Mouse (Mus musculus) heart, embryonic 12.5 days (tissue): ENCODE measurements around the gene Shld2. TPM values are rescaled to one million over a fixed set of nuclear protein-coding genes. Genes with fewer than 3 reads are reported as not detected.

ENCODE experiments used
- ATAC-seq: fragments of 200-750 bp; cut with Nextera tagmentation; 2 replicates; pipeline ENCODE4 v1.8.0; 2017; ENCODE audit warnings: moderate TSS enrichment, moderate library complexity; ENCODE audit not compliant: insufficient number of reproducible peaks, low FRiP score
- H3K27ac ChIP-seq: fragments of 300-500 bp; sonication (generic); 2 replicates; pipeline ENCODE4 v1.5.1; 2016; ENCODE audit warnings: mild to moderate bottlenecking, moderate library complexity; ENCODE audit not compliant: poor library complexity, severe bottlenecking
- H3K27me3 ChIP-seq: fragments of 300-500 bp; sonication (generic); replicated peaks from 2 replicates; pipeline ENCODE4 v1.6.1; 2016; ENCODE audit warnings: mild to moderate bottlenecking, moderate library complexity
- H3K36me3 ChIP-seq: fragments of 300-500 bp; sonication (generic); 2 replicates; pipeline ENCODE4 v1.6.1; 2016; ENCODE audit warnings: mild to moderate bottlenecking, moderate library complexity
- H3K4me1 ChIP-seq: fragments of 300-500 bp; sonication (generic); replicated peaks from 2 replicates; pipeline ENCODE4 v1.6.1; 2016; ENCODE audit warnings: mild to moderate bottlenecking
- H3K4me2 ChIP-seq: fragments of 300-500 bp; sonication (generic); 2 replicates; pipeline ENCODE4 v1.6.1; 2016; ENCODE audit warnings: mild to moderate bottlenecking, moderate library complexity
- H3K4me3 ChIP-seq: fragments of 300-500 bp; sonication (generic); 2 replicates; pipeline ENCODE4 v1.5.1; 2016; ENCODE audit warnings: mild to moderate bottlenecking
- H3K9ac ChIP-seq: fragments of 300-500 bp; sonication (generic); 2 replicates; pipeline ENCODE4 v1.6.1; 2016; ENCODE audit warnings: mild to moderate bottlenecking, moderate library complexity
- H3K9me3 ChIP-seq: fragments of 300-500 bp; sonication (generic); replicated peaks from 2 replicates; pipeline ENCODE4 v1.6.1; 2016; ENCODE audit warnings: mild to moderate bottlenecking, moderate library complexity
- WGBS: fragments of 180-500 bp; shearing (Covaris S2); methylation state at CpG from one replicate; pipeline ENCODE4 v1.1.7; 2016; 5-methylcytosine and 5-hydroxymethylcytosine counted together
- polyA plus RNA-seq: library from polyadenylated mRNA; unstranded; fragments of >200 nt; fragmentation: Nextera tagmentation; extraction: Ambion mirVana; gene quantifications from 2 replicates; pipeline ENCODE4 v1.2.1, GENCODE M21; 2016

The Shld2 gene
- polyA plus RNA-seq, 1 experiment from 2014 or later, result 7.8 TPM

- H3K27me3 ChIP-seq, result no peaks in the 10 kb centered on the region
- no peak for ATAC-seq
- no peak overlapping the region for H3K9ac ChIP-seq
- no peak overlapping the region for H3K27ac ChIP-seq
- no peak overlapping the region for H3K4me3 ChIP-seq
- whole genome bisulfite sequencing, result 37% methylated on average over 5 of the region's 5 CpGs
- H3K4me2 ChIP-seq, result no peak overlapping the region
- H3K4me1 ChIP-seq, result peaks cover 18% of the 10 kb centered on the region
- H3K9me3 ChIP-seq, result no peaks in the 10 kb centered on the region
- H3K36me3 ChIP-seq, result peaks cover 4% of the 10 kb centered on the region
These were observed 7.0 kb downstream of the Shld2 start for GRCm38 (mm10) chr14:34303265-34303680.

GRCm38 (mm10) chr14:34302681-34303242, 7.5 kb downstream of the Shld2 start:
- ATAC-seq, result no peak
- peaks cover 19% of the 10 kb centered on the region for H3K4me1 ChIP-seq
- no peak overlapping the region for H3K27ac ChIP-seq
- H3K4me2 ChIP-seq, result no peak overlapping the region
- H3K27me3 ChIP-seq, result no peaks in the 10 kb centered on the region
- H3K9me3 ChIP-seq, result no peaks in the 10 kb centered on the region
- WGBS, result 76% methylated on average over 5 of the region's 5 CpGs
- peaks cover 4% of the 10 kb centered on the region for H3K36me3 ChIP-seq
- H3K9ac ChIP-seq, result no peak overlapping the region
- H3K4me3 ChIP-seq, result no peak overlapping the region

GRCm38 (mm10) chr14:34298871-34299700, 11.2 kb downstream of the Shld2 start:
- 61% methylated on average over 11 of the region's 11 CpGs for WGBS
- Histone ChIP-seq H3K4me2 (no peak overlapping the region), H3K27me3 (no peaks in the 10 kb centered on the region), H3K4me3 (no peak overlapping the region), H3K9ac (no peak overlapping the region), H3K9me3 (no peaks in the 10 kb centered on the region), H3K27ac (no peak overlapping the region), H3K36me3 (peaks cover 4% of the 10 kb centered on the region), H3K4me1 (peaks cover 24% of the 10 kb centered on the region)
- ATAC-seq, result no peak

GRCm38 (mm10) chr14:34297634-34298033, 12.7 kb downstream of the Shld2 start:
- H3K27ac ChIP-seq, result no peak overlapping the region
- WGBS, result 41% methylated on average over 2 of the region's 2 CpGs
- H3K9ac ChIP-seq, result no peak overlapping the region
- peaks cover 20% of the 10 kb centered on the region for H3K4me1 ChIP-seq
- no peak overlapping the region for H3K4me3 ChIP-seq
- no peaks in the 10 kb centered on the region for H3K27me3 ChIP-seq
- no peaks in the 10 kb centered on the region for H3K9me3 ChIP-seq
- H3K36me3 ChIP-seq, result peaks cover 4% of the 10 kb centered on the region
- no peak for ATAC-seq
- no peak overlapping the region for H3K4me2 ChIP-seq

GRCm38 (mm10) chr14:34297038-34297437, 13.3 kb downstream of the Shld2 start:
- H3K4me3 ChIP-seq, result no peak overlapping the region
- peaks cover 20% of the 10 kb centered on the region for H3K4me1 ChIP-seq
- H3K36me3 ChIP-seq, result peaks cover 2% of the 10 kb centered on the region
- H3K27ac ChIP-seq, result no peak overlapping the region
- H3K9ac ChIP-seq, result no peak overlapping the region
- no peak for ATAC-seq
- H3K27me3 ChIP-seq, result no peaks in the 10 kb centered on the region
- H3K9me3 ChIP-seq, result no peaks in the 10 kb centered on the region
- 20% methylated on average over 4 of the region's 4 CpGs for WGBS
- no peak overlapping the region for H3K4me2 ChIP-seq

- H3K27ac ChIP-seq, result no peak overlapping the region
- no peak overlapping the region for H3K4me2 ChIP-seq
- no peak for ATAC-seq
- no peaks in the 10 kb centered on the region for H3K27me3 ChIP-seq
- 84% methylated on average over 7 of the region's 7 CpGs for WGBS
- no peak overlapping the region for H3K4me3 ChIP-seq
- H3K4me1 ChIP-seq, result peaks cover 20% of the 10 kb centered on the region
- H3K9ac ChIP-seq, result no peak overlapping the region
- H3K36me3 ChIP-seq, result no peaks in the 10 kb centered on the region
- no peaks in the 10 kb centered on the region for H3K9me3 ChIP-seq
These were observed 13.9 kb downstream of the Shld2 start for GRCm38 (mm10) chr14:34296350-34296749.

- Histone ChIP-seq H3K9me3 (no peaks in the 10 kb centered on the region), H3K27me3 (no peaks in the 10 kb centered on the region), H3K4me3 (no peak overlapping the region), H3K27ac (no peak overlapping the region), H3K36me3 (no peaks in the 10 kb centered on the region), H3K4me1 (peaks cover 12% of the 10 kb centered on the region; the same call in 1 of the 2 replicates), H3K9ac (no peak overlapping the region), H3K4me2 (no peak overlapping the region)
- 86% methylated on average over 3 of the region's 3 CpGs for WGBS
- no peak for ATAC-seq
These were observed 16.7 kb downstream of the Shld2 start for GRCm38 (mm10) chr14:34293641-34294040.

- H3K27ac ChIP-seq, result no peak overlapping the region
- no peaks in the 10 kb centered on the region for H3K9me3 ChIP-seq
- no peak for ATAC-seq
- H3K27me3 ChIP-seq, result no peaks in the 10 kb centered on the region
- 0 out of 2 replicates have a peak, but pooled peaks cover 2% of the 10 kb centered on the region for H3K4me1 ChIP-seq
- 55% methylated on average over 1 of the region's 1 CpGs for WGBS
- no peak overlapping the region for H3K9ac ChIP-seq
- H3K4me2 ChIP-seq, result no peak overlapping the region
- H3K36me3 ChIP-seq, result no peaks in the 10 kb centered on the region
- H3K4me3 ChIP-seq, result no peak overlapping the region
These were observed 20.1 kb downstream of the Shld2 start for GRCm38 (mm10) chr14:34290229-34290628.

GRCm38 (mm10) chr14:34289259-34290015, 20.9 kb downstream of the Shld2 start:
- no peak for ATAC-seq
- no peaks in the 10 kb centered on the region for H3K9me3 ChIP-seq
- 0 out of 2 replicates have a peak, but pooled peaks cover 2% of the 10 kb centered on the region for H3K4me1 ChIP-seq
- H3K27me3 ChIP-seq, result no peaks in the 10 kb centered on the region
- no peak overlapping the region for H3K4me2 ChIP-seq
- H3K9ac ChIP-seq, result no peak overlapping the region
- no peak overlapping the region for H3K4me3 ChIP-seq
- WGBS, result 88% methylated on average over 3 of the region's 3 CpGs
- no peaks in the 10 kb centered on the region for H3K36me3 ChIP-seq
- no peak overlapping the region for H3K27ac ChIP-seq

- Histone ChIP-seq H3K4me1 (0 out of 2 replicates have a peak, but pooled peaks cover 2% of the 10 kb centered on the region), H3K27ac (no peak overlapping the region), H3K9me3 (no peaks in the 10 kb centered on the region), H3K9ac (no peak overlapping the region), H3K27me3 (no peaks in the 10 kb centered on the region), H3K36me3 (no peaks in the 10 kb centered on the region), H3K4me3 (no peak overlapping the region), H3K4me2 (no peak overlapping the region)
- ATAC-seq, result no peak
- 66% methylated on average over 2 of the region's 2 CpGs for WGBS
These were observed 21.9 kb downstream of the Shld2 start for GRCm38 (mm10) chr14:34288396-34288795.

- 80% methylated on average over 5 of the region's 5 CpGs for WGBS
- Histone ChIP-seq H3K4me2 (no peak overlapping the region), H3K27ac (no peak overlapping the region), H3K36me3 (no peaks in the 10 kb centered on the region), H3K4me3 (no peak overlapping the region), H3K27me3 (no peaks in the 10 kb centered on the region), H3K4me1 (no peaks in the 10 kb centered on the region), H3K9ac (no peak overlapping the region), H3K9me3 (no peaks in the 10 kb centered on the region)
- no peak for ATAC-seq
These were observed 28.5 kb downstream of the Shld2 start for GRCm38 (mm10) chr14:34281736-34282269.
